Mouse (Mus musculus): ENCODE data around the gene Birc5.

Birc5 gene

GRCm38 (mm10) chr11:117888853-117889822 is 40.1 kb downstream of the Birc5 start:
- DNase-seq, result no peak

- no peak for DNase-seq
Measured at GRCm38 (mm10) chr11:117889887-117890340, 40.9 kb downstream of the Birc5 start.

- DNase-seq, result no peak
Measured at GRCm38 (mm10) chr11:117890519-117891282, 41.6 kb downstream of the Birc5 start.

GRCm38 (mm10) chr11:117891581-117892175 is 42.6 kb downstream of the Birc5 start:
- DNase-seq, result peak; percentile 54

- DNase-seq, result peak; percentile 85
Measured at GRCm38 (mm10) chr11:117892199-117892598, 43.1 kb downstream of the Birc5 start.

- DNase-seq, result no peak
Measured at GRCm38 (mm10) chr11:117894676-117895075, 45.6 kb downstream of the Birc5 start.

- no peak for DNase-seq
Measured at GRCm38 (mm10) chr11:117896533-117896932, 47.5 kb downstream of the Birc5 start.

- peak; percentile 84 for DNase-seq
Measured at GRCm38 (mm10) chr11:117902282-117902681, 53.2 kb downstream of the Birc5 start.

- peak; percentile 44 for DNase-seq
Measured at GRCm38 (mm10) chr11:117904442-117904841, 55.4 kb downstream of the Birc5 start.

All from thymus, postnatal 25 days (tissue).